Mouse (Mus musculus) gastrocnemius, adult 8-10 months (tissue): ENCODE results near the gene Zbtb26. TPM values are rescaled to one million over a fixed set of nuclear protein-coding genes. Genes with fewer than 3 reads are reported as not detected.

ENCODE experiments used
- DNase-seq, 2 experiments: peaks; one replicate each; pipeline ENCODE4 v3.0.0; 2022; ENCODE audit warnings: low spot score in 2 of 2
- total RNA-seq, 4 experiments: library from RNA; stranded (reverse); gene quantifications; 2 replicates each; pipeline ENCODE4 v1.2.4; 2022

Zbtb26 gene
- 1 to 10 TPM; 3.3 to 5.3 (median 4.2) TPM for total RNA-seq

DNA sequence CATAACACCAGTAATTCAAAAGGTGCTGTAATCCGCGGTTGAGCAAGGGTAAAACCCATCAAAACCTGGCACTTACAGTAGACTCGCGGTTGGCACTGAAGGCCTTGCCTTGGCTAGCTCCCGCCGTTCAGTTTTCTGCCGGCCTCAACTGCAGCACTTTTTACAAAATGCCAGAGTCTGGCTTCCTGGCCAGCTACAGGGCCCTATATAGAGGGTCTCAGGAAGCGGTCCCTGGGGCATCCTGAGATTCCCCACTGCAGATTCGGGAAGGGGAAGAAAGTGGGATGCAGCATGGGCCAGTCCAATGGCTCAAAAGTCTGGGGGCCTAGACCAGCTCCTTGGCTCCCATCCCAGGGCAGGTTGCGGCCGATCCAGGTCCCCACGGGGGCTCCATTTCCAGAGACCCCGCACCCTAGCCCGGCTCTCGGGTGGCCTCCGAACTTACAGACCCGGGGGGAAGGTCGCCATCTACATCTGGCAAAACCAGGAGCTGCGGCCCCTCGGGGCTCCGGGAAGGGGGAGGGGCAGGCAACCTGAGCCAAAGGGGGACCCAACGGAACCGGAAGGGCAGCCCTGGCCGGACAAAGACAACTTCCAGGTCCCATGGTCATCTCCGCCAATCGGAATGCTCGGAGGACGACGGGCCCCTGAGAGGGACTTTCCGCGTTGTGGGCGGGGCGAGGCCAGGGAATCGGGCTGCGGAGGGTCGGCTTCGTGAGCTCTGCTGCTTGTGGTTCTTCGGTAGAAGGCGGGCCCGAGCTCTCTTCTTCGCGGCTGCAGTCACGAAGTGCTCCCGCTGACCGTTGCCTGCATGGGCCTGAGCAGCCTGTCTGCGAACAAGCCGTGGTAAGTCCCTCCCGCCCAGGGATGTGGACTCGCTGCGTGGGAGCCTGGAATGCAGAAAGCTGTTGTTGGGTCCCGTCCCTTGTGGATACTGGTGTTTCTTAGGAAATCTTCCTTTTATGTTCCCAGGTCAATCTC is at the start of gene Zbtb26, which contains the start of the genes Zbtb6 and Rabgap1:
Gene Zbtb26, minus strand, starts transcription at position 525 of the 981 bp plus-strand sequence.
Gene Zbtb6, minus strand, starts transcription at position 561 of the 981 bp plus-strand sequence.
Gene Rabgap1, plus strand, starts transcription at position 669 of the 981 bp plus-strand sequence.
- peak; percentile 90 to 91 for DNase-seq

DNA sequence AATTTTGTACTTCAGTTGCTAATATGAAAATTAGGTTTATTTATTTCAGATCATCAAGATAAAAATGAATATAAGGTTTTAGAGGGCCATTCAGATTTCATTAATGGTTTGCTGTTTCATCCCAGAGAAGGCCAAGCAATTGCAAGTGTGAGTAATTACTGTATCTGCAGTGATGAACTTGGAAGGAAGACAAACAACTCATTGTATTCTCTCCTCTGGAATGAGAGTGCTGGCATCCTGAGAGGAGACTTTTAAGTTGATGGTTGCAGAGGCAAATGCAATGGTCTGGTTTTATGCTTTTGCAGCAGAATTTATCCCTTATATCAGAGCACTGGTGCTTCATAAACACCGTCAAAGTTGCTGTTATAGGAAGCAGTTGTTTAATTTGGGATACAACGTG is 46.0 kb upstream of the Zbtb26 start:
- DNase-seq = no peak

DNA sequence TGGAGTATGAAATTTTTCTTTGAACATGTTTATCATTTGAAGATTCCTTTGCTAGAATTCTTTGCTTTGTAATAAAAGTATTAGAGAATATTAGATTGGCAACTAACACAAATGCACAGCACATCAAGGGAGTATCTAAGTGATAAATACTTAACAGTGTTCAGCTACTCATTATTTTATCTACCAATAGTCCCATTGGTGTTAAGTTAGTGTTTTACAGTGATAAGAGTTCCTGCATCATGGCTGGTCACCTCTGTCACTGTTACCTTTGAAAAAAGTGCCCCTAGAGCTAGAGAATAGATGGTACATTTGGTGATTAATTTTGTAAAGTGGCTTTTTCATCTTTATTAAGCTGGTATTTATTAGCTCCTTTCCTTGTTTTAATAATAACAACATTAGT is 43.5 kb upstream of the Zbtb26 start:
- no peak for DNase-seq

DNA sequence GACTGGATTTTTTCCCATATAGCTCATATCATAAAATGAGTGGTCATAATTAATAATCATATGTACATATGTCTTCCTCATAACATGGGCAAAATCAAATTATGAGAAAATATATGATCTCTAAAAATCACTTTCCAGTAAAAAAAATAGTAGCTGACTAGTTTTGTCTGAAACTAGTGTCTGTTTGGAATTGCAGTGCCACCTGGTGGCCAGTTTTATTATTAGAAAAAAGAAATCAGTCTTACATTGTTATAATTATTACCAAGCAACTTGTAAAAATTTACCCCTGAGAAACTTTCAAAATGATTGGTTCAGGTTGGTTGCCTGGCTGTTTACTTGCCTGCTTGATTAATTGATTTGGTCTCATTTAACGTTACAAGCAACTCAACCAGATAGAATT is 42.4 kb upstream of the Zbtb26 start:
- DNase-seq = no peak

DNA sequence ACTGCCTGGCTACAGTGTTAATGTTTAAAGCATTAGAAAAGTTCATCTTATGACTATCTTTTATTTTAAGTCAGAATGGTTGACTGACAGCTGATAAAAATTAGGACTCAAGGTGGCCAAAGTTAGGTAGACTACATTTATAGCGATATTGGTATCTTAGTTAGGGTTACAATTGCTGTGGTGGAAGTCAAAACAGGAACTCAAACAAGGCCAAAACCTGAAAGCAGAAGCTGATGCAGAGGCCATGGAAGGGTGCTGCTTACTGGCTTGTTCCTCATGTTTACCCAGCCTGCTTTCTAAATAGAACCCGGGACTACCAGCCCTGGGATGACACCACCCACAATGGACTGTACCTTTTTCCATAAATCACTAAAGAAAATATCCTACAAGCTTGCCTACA is 41.2 kb upstream of the Zbtb26 start:
- no peak for DNase-seq

DNA sequence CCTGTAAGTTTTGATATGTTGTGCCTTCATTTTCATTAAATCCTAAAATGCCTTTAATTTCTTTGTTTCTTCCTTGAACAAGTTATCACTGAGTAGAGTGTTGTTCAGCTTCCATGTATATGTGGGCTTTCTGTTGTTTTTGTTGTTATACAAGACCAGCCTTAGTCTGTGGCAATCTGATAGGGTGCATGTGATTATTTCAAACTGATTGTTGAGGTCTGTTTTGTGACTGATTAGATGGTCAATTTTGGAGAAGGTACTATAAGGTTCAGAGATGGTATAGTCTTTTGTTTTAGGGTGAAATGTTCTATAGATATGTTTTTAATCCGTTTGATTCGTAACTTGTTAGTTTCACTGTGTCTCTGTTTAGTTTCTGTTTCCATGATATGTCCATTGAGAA is 37.1 kb upstream of the Zbtb26 start:
- DNase-seq = no peak

DNA sequence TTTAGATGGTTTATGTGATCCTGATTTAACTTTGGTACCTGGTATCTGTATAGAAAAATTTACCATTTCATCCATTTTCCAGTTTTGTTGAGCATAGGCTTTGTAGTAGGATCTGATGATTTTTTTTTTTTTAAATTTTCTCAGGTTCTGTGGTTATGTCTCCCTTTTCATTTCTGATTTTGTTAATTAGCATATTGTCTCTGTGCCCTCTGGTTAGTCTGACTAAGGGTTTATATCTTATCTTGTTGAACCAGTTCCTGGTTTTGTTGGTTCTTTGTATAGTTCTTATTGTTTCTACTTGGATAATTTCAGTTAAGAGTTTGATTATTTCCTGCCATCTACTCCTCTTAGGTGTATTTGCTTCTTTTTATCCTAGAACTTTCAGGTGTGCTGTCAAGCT is 36.6 kb upstream of the Zbtb26 start:
- DNase-seq = no peak

DNA sequence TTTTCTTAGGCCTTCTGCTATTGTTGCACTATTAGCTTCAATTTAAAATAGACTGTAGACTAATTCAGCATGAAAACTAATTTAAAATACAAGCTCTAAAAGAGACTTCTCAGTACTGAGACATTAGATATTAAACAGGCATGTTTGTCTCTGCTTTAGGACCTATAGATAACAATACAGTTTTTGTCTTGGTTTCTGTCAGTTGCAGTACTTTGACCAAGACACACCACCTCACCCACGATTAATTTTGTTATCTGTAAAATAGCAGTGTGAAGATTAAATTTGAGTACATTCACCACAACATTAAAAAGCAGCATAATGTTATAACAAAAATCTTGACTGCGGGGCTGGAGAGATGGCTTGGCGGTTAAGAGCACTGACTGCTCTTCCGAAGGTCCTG is 23.3 kb upstream of the Zbtb26 start:
- DNase-seq = no peak

DNA sequence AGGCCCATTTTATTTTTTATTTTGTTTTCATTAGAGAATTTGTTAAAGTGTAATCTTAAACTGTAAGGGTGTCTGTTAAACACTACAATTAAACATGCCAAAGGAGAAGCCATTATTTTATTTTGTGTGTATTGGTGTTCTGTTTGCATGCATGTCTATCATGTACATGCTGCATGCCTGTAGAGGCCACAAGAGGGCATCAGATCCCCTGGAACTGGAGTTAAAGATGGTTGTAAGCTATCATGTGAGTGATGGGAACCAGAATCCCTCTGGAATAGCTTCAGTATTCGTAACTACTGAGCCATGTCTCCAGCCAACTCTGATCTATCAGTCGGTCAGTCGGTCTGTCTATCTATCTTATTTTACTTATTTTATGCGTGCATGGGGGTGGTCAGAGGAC is 17.8 kb upstream of the Zbtb26 start:
- DNase-seq = no peak

DNA sequence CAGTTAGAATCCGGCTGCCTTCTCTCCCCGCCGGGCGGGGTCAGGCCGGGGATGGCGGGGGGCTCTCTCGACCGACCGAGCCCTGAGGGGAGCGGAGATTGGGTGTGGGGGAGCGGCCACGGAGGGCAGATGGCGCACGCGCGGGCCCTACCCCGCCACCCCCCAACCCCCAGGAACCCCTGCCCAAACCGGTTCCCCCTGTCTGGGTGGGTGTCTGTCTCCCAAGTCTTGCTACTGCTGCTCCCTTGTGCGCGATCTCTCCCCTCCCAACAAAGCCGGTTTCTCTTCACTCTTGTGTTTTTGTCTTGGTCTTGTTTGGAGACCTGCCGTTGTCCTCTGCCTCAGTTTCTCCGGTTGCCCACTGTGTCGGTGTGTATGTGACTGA is 9.4 kb upstream of the Zbtb26 start:
- no peak for DNase-seq

DNA sequence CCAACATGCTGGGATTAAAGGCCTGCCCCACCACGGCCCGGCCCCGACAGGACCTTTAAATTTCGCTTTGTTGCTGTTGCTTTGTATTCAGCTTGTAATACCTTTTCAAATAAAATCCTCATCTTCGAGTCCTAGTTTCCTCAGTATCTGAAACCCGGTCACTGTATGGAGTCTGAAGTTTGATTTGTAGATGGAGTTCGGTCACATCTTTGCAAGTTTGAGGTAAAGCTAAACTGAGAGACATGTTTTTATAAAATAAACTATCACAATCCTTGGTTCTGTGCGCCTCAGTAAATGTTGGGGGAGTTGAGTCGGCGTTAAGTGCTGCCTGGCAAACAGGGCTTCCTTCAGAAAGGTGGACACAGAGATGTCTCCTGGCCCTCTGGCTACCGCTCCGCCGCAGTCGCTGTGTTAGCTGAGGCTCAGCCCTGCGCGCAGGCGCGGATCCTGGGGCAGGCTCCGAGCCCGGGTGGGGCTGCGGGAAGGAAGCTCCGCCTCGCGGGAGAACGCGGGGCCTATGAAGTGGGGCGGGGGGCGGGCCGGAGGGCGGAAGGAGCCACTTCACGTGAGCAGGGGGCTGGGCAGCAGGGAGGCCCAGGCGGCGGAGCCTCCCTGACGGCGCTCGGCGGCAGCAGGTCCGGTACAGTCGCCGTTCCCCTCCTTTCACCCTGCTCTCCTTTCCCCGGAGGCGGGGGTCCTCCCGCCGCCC is 8.9 kb upstream of the Zbtb26 start:
- peak; percentile 86 to 92 for DNase-seq

DNA sequence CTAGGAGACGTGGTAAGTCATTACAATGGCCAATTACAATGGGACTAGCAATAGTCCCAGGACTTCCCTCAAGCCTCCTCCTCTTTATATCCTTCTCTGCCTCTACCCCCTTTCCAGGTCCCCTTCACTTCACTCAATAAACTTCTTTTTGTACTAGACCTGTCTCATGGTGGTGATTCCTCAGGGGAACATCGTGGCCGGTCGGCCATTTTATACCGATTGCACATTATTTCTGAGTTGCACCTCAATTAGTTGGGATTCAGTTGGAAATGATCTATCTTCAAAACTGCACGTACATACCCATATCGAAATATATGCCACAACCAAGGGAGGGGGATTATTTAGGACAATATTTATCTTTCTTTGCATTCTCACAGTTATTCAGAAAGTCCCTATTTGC is 11.3 kb downstream of the Zbtb26 start:
- DNase-seq = no peak

DNA sequence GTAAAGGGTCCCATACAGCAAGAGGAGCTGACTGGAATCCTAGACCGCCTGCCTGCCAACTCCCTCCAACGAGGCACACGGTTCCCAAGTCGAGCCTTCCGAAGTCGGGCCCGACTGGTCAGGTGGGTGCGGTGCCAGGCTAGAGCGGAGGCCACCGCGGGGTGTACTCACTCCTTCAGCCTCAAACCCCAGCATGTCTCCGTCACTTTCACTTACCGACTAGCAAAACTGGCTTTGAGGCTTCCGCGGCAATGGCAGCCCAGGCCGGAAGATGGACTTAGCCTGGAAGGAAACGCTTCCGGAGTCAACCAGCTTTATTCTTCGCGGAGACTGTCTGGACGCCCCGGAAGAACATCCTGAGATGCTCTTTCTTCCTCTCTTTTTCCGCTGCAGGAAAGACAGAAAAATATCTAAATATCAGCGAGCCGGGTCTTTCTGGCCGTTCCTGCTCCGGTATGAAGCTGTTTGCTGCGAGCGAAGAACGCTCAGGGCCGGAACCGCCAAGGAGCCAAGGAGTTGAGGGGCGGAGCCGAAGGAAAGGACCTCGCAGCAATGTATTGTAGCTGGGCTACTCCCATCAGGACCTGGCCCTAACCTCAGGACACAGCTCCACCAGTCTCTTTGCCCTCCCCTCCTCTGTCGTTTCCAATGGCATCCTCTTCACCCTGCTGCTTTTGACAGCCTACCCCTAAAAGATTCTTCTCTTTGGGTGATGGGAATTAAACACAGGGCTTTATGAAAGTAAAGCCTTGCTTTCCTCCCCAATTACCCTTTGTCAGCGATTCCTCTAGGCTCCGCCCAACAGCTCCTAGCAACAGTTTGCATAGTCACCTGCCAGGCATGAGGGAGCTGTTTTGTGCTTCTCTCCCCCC is 12.1 kb downstream of the Zbtb26 start:
- peak; percentile 49 to 68 for DNase-seq

DNA sequence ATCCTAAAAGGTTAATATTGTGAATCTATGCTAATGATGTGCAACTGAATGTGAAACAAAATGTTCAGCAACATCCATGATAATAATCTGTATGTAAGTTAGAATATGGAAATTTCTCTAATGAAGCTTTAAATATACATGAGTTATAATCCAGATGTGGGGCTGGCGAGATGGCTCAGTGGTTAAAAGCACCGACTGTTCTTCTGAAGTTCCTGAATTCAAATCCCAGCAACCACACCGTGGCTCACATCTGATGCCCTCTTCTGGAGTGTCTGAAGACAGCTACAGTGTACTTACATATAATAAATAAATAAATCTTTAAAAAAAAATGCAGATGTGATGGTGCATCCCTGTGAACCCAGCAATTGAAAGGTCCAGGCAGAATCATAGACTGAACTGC is 19.3 kb downstream of the Zbtb26 start:
- no peak for DNase-seq

DNA sequence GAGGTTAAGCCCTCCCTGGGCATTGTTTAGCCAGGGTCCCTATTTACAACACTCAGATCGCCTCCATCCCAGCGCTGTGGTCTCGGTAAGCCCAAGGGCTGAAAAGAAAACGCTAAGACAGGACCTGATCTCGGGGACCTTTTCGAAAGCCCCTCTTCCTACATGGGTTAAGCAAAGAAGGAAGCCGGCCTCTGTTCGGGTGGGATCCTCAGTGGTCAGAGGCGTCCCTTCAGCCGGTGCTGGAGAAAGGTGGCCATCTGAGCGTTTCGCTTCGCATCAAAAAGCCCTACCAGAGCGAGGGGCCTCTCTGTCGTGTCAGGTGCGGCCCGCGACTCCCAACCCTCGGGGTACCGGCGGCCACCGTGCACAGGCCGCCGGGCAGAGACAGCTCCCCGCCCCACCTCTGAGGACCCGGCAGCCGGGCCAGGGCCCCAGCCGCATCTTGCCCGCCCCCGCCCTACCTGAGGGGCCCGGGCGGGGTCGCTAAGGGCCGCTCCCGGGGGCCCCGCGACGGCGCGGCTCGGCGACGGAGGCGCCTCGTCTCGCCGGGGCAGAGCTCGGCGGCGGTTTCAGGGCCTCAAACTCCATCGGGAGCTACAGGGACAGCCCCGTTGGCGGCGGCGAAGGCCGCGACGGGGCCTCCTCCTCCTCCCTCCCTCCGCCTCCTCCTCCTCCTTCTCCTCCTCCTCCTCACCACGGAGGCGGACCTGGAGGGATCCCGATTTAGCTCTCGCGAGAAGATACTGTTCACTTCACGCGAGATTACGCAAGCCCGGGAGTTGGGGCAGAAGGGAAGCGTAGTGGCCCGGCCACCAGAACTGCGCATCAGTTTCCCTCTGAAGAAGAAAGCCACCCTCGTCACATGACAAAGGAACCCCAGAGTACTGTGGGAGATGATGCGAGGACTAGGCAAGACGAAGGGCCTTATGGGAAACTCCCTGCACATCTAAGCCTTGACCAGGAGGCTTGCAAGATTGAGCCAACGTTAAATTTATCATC is 20.3 kb downstream of the Zbtb26 start, which contains the start of gene Rc3h2:
Gene Rc3h2, minus strand, starts transcription at position 598 of the 999 bp plus-strand sequence.
- peak; percentile 86 to 90 for DNase-seq

DNA sequence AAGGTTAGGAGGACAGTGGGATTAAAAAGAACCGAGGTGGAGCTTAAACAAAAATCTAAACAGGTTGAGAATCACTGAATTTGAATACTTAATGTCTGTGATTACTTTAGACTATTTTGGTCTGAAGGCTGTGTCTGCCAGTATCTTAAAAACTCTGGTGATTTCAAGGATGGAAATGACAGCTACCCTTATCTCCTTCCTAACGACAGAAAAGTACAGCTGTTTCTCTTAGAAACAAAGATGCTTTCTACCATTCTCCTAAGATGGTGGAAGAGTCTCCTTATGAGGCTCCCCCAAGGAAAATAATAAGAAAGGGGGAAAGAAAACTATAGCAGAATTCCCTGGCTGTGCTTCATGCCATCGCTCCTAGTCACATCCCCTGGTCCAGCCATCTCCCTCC is 21.0 kb downstream of the Zbtb26 start:
- no peak for DNase-seq

DNA sequence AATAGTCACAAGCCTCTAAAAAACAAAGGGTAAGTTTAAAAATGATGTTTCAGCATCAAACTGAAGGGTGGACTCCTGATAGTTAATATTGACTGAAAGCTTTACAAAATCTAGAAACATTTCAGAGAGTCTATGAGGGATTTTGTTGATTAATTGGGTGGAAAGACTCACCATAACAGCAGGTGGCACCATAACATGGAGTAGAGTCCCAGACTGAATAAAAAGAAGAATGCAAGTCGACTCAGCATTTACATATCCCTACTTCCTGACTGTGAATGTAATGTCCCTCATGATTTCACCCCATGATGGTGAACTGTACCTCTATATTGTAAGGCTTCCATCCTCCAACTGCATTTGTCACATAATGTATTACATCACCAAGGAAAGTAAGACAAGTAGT is 47.4 kb downstream of the Zbtb26 start:
- no peak for DNase-seq

DNA sequence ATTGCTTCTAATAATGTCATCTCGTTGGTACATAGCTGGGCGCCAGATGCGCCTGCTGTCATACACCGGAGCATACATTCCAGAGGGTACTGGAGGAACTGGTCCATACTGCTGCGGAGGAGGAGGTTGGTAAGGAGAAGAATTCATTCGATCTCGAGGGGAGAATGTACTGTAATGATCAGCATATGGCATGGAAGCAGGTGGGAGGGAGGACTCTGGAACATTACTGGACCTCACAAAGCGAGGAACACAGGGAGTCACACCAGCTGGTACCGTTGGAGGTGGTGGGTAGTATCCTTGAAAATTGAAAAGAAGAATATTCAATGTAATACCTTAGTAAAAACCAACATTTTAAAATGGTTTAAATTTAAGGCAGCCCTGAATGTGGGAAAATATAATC is 60.0 kb downstream of the Zbtb26 start:
- no peak for DNase-seq
